Mouse (Mus musculus): ENCODE data around the gene Cntf. TPM values are rescaled to one million over a fixed set of nuclear protein-coding genes. Genes with fewer than 3 reads are reported as not detected.

The Cntf gene
- polyA plus RNA-seq (2012; rRNA removed; ENCODE audit: low replicate concordance): 0.74 and 4.6 TPM in 2 replicates

DNA sequence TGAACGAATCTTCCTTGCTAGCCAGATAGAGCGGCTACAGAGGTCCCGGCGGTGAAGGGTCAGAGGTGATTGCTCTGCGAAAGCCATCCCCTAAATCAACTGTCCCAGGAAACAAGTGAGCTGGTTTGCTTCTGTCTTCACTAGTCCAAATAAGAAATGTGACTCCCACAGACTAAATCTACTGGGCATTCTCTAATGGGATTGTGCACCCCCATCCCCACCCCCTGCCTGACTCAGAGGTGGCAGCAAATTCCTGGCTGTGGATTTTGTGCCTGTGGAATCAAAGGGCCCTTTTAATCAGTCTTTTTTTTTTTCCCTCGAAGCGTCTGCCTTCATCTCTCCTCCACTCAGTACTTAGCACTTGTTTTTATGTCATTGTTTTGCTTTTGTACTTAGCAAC lies at the start of gene Cntf:
Gene Cntf (minus strand): TSS at position 325 of the 400 bp plus-strand sequence.

GRCm38 (mm10) chr19:12795511-12796327 lies 30.3 kb upstream of the Cntf start, which contains the start of the genes Zfp91 and Lpxn:
Gene Zfp91 (minus strand): TSS chr19:12796126.
Gene Lpxn (plus strand): TSS chr19:12796193.

Other genes with a start within 250 kb of the Cntf start
- gene Fam111a, start 219.9 kb downstream of the Cntf start, polyA plus RNA-seq (2012; rRNA removed; ENCODE audit: low replicate concordance): 2.2 and 4.8 TPM in 2 replicates
- gene Gm4952, start 165.7 kb downstream of the Cntf start, polyA plus RNA-seq (2012; rRNA removed; ENCODE audit: low replicate concordance): 0.07 TPM in 1 of 2 replicates, not detected in the other
- 0.20 TPM in 1 of 2 replicates, not detected in the other for gene Glyat, start 132.3 kb downstream of the Cntf start, polyA plus RNA-seq (2012; rRNA removed; ENCODE audit: low replicate concordance)
- not detected in 2 replicates for gene Olfr1442, start 95.2 kb downstream of the Cntf start, polyA plus RNA-seq (2012; rRNA removed; ENCODE audit: low replicate concordance)
- gene Olfr1443, start 87.5 kb downstream of the Cntf start, polyA plus RNA-seq (2012; rRNA removed; ENCODE audit: low replicate concordance): not detected in 2 replicates
- 0.10 and 0.42 TPM in 2 replicates for gene Keg1, start 69.8 kb downstream of the Cntf start, polyA plus RNA-seq (2012; rRNA removed; ENCODE audit: low replicate concordance)
- gene Zfp91, start 30.5 kb upstream of the Cntf start, polyA plus RNA-seq (2012; rRNA removed; ENCODE audit: low replicate concordance): 11.2 and 24.3 TPM in 2 replicates
- 15.4 and 17.0 TPM in 2 replicates for gene Lpxn, start 30.6 kb upstream of the Cntf start, polyA plus RNA-seq (2012; rRNA removed; ENCODE audit: low replicate concordance)
- gene Gm5244, start 81.0 kb upstream of the Cntf start, polyA plus RNA-seq (2012; rRNA removed; ENCODE audit: low replicate concordance): not detected in 2 replicates
- gene Olfr1444, start 91.7 kb upstream of the Cntf start, polyA plus RNA-seq (2012; rRNA removed; ENCODE audit: low replicate concordance): 0.30 TPM in 1 of 2 replicates, not detected in the other
- 0.16 TPM in 1 of 2 replicates, not detected in the other for gene Olfr1445, start 118.2 kb upstream of the Cntf start, polyA plus RNA-seq (2012; rRNA removed; ENCODE audit: low replicate concordance)
- gene Olfr1446, start 127.9 kb upstream of the Cntf start, polyA plus RNA-seq (2012; rRNA removed; ENCODE audit: low replicate concordance): not detected in 2 replicates
- not detected in 2 replicates for gene Olfr1447, start 138.1 kb upstream of the Cntf start, polyA plus RNA-seq (2012; rRNA removed; ENCODE audit: low replicate concordance)
- not detected in 2 replicates for gene Olfr1448, start 158.8 kb upstream of the Cntf start, polyA plus RNA-seq (2012; rRNA removed; ENCODE audit: low replicate concordance)
- gene Olfr1449, start 165.2 kb upstream of the Cntf start, polyA plus RNA-seq (2012; rRNA removed; ENCODE audit: low replicate concordance): not detected in 2 replicates
- not detected in 2 replicates for gene Olfr1450, start 184.6 kb upstream of the Cntf start, polyA plus RNA-seq (2012; rRNA removed; ENCODE audit: low replicate concordance)
- gene Olfr1451, start 229.4 kb upstream of the Cntf start, polyA plus RNA-seq (2012; rRNA removed; ENCODE audit: low replicate concordance): not detected in 2 replicates

All from mammary gland, adult 2 months (tissue).